Mouse (Mus musculus) cerebellum, adult 11 months (tissue): ENCODE measurements around the gene Gm8797.
"Not testable (repeated sequence)": the region's sequence is repeated elsewhere in the genome, so short reads cannot be mapped to it uniquely, and the experiment has no call there.

Experiments used
- DNase-seq: peaks from one replicate; pipeline ENCODE4 v3.0.0; 2022

Gene Gm8797

DNA sequence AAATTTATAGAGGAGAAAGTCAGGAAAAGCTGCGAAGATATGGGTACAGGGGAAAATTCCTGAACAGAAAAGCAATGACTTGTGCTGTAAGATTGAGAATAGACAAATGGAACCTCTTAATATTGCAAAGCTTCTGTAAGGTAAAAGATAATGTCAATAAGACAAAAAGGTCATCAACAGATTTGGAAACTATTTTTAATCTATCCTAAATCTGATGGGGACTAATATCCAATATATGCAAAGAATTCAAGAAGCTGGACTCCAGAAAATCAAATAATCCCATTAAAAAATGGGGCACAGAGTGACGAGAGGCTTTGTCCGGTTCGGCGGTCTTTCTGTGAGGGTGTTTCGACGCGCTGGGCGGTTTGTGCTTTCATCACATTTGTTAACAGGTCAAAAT, at the start of gene Gm8797:
TSS of gene Gm8797 (plus strand) at position 301 of the 400 bp plus-strand sequence.
- not testable (repeated sequence) for DNase-seq

DNA sequence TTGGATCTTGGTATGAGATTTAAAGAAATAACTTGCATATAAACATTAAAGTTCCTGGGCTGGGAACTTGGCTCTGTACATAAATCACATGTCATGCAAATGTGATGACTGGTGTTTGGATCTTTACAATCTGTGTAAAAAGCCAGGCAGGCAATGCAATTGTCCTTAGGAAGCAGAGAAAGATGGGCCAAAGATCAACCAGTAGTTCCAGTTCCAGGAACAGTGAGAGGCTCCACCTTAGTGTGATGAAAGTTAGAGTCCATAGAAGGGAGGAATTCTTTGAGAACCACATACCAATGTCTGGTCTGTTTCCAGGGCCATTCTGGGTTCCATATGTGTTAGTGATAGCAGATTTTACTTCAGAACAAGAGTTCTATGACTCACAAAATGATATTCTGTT, 36.1 kb upstream of the Gm8797 start:
- no peak for DNase-seq

DNA sequence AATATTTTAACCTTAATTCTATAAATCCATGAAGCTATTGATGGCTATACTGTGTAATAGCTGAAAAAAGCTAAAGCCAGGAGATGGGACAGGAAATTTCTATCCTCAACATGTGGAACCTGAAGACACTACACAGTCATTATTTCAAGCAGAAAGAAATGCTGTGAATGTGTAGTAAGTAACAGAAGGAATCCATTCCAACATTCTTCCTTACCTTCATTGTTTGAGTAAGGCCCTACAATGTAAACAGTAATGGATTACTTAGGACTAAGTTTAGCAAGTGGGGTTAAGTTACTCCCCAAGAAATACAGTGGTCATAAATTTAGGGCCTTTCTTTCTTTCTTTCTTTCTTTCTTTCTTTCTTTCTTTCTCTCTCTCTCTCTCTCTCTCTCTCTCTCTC, 17.7 kb upstream of the Gm8797 start:
- DNase-seq, result no peak

DNA sequence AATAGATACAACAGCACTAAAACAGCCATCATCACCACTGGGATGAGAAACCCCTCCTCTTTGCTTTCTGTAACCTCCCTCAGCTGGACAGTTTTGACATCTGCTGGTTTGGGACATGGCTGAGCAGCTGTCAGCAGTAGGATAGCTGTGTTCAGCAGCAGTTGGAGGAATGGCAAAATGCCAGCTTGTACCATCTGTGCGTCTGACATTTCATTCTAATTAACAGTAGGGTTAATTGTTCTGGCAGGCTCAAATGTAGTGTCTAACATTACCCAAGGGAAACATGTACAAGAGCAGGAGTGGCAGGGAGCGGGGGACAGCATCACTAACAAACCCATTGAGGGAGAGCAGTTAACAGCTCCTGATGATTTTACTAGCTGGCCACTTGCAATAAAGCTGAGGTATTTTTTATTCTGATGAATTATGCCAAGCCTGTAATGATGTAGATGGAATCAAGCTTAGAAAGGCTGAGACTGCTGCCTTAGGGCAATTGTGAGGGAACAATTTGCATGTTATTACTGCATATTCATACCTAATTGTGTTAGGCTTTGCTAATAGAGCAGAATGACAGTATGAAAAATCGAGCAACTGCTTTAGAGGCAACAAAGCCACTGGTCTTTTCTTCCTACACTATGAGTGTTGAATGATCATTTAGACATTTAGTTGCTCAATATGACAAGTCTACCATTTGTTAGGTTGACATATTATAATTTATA, 4.3 kb downstream of the Gm8797 start:
- DNase-seq, result no peak

DNA sequence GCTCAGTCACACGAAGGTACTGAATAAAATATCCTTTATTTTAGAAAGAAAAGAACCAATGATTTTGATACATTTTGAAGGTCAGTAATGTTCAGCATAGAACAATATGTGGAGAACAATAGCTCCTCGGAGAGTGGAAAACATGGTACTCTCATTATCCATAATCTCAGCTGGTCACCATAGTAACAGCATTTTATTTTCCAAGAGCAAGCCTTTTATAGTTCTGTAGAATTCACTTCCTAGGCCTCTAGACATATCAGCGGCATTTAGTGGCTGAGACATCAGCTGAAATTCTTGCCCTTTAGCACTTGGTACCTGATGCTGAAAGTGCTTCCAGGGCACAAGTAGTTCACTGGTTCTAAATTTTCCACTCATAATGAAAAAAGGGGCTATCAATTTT, 15.7 kb downstream of the Gm8797 start:
- DNase-seq, result no peak

DNA sequence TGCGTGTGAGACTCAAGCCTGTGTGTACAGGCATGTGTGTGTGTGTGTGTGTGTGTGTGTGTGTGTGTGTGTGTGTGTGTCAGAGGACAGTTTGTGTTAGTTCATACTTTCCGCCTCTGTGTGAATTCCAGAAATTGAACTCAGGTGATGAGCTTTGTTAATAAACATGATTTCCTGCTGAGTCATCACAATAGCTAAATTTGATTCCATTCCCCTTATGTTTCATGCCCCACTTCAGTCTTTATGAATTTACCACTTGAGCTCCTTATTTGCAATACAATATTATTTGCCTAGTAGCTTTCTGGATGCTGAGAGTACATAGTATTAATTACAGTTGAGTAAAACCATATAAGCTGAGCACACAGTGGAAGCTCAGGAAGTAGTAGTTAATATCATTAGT, 26.3 kb downstream of the Gm8797 start:
- DNase-seq, result no peak
